Mouse (Mus musculus) thymus, postnatal 36 days (tissue): ENCODE results near the gene Efhd1.

Experiments used
- DNase-seq, 2 experiments: peaks; one replicate each; pipeline ENCODE4 v3.0.0; 2022; ENCODE audit warnings: mixed read lengths in 2 of 2

The Efhd1 gene

DNA sequence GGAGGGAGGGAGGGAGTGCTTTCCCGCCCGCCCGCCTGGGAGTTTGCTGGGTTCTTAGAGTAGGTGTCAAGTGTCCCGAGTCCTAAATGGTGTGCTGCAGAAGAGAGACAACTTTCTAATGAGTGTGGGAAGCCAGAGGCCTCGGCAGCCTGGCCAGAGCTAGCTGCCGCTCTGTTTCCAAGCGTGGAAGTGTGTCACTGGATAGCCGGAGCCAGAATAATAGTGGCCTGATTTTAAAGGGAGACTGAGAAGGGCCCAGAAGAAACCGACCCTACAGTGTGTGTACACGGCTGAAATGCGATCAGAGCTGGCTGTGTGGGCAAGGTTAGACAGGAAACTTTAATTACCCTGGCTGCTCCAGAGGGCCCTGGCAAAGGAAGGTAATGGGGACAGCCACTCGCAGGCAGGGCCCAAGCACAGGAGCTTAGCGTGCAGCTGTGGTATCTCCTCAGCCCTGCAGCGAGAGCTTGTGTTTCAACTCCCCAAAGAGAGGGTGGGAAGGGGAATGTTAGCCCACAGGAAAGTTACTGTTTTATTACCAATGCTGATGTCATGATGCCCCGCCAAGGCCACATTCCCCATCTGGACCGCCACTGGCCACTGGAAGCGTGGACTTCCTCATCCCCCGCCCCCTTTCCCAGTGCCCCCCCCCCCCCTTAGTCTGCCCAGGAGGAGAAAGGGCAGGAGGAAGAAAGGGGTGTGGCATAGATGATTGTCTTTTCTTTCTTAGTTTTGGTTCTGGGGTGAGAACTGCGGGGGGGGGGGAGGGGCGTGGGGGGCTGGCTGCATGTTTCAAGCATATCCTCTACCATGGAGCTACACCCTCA lies 6.7 kb downstream of the Efhd1 start:
- DNase-seq, result no peak

DNA sequence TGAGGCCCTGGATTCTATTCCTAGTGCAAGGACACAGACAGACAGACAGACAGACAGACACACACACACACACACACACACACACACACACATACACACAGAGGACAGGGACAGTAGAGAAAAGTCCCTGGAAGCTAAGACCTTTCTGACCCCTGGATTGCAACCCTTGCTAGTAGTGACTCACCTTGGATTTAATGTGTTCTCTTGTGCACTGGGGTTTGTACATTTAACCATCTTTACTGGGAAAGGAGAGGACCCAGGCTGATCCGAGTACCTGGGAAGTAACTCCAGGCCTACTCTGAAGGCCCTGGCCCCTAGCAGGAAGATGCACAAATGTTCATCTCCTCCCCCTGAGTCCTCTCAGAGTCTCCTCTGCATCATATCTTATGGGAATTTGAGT lies 7.4 kb downstream of the Efhd1 start:
- DNase-seq, result no peak

DNA sequence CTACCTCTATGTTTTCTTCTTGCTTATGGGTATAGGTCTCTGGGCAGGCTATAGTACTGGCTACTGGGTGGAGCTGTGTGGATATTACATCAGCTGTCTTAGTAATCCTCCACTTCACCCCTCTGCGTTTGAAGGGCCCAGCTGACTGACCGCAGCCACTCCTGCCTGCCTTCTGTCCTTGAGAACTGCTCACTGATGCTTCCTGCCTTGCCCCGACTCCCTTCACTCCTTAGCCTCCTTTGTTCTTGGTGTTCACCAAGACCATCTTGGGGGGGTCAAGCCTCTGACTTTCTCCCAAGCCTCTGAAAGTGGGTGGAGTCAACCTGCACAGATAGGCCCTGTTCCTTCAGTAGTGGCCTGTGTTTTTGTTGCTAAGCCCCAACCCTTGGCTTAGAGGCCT lies 8.3 kb downstream of the Efhd1 start:
- DNase-seq, result no peak

DNA sequence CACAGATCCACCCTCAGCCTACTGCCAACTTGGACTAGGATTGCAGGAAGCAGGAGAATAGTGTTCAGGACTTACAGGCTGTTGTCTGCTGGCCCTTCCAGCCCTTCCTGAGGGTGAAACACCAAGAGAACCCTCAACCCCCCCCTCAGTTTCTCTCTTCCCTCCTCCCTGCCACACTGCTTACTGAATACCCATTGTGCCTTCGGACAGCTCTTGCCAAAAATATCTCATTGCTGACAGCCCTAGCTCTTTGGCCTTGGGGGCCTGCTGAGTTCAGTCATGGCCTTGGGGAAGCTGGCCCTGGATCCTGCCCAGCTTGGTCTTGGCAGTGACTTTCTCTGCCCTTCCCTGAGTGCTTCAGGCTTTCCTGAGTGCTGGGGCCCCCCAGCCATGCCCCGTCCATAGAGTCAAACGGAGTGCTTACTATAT lies 9.4 kb downstream of the Efhd1 start:
- no peak for DNase-seq

DNA sequence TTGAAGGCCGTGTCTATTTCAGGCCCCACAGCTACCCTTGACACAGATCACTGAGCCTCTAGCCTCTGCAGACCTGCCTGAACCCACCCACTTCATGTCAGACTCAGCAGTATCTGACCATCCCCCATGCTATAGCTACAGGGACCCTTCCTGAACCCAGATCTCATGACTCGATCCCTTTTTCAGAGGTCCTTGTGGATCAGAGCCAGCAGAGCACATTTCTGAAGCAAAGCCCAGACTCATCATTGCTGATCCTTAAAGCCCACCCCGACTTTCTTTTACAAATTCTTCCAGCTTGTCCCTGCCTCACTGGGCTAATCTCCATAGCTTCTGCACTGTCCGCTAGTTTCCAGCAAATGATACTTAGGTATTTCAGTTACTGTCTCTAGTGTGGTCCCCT lies 10.0 kb downstream of the Efhd1 start:
- no peak for DNase-seq

DNA sequence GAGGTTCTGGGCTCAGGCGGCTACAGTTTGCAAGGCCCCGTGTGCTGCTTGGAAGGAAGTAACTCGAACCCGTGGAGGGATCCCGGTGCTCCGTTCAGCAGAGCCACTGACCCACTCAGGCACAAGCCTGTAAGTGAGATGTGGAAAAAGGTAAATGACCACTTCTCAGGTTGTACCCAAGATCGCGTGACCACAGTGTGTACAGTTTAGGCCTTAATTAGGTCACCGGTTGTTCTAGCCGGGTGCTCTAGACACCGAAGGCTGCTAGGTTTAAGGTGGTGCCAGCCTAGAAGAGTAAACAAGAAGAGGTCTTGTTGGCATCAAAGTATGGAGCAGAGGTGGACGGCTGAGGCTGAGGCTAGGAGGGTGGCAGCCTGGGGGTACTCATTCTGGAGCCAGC lies 11.0 kb downstream of the Efhd1 start:
- no peak for DNase-seq

DNA sequence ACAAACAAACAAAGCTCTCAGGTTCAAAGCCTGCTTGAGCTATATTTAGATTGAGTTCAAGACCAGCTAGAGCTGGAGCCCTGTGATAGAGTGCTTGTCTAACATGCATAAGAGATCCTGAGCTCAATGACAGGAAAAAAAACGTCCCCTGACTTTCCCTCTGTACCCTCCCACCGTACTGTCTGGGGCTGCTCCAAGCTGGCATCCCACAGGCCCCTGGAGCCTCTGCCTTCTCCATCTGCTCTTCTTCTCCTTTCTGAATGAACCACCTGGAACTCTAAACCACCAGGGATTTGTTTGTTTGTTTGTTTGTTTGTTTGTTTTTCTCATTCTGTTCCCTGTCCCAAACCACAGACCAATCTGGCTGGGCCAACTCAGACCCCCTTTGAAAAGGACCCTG lies 11.9 kb downstream of the Efhd1 start:
- no peak for DNase-seq

DNA sequence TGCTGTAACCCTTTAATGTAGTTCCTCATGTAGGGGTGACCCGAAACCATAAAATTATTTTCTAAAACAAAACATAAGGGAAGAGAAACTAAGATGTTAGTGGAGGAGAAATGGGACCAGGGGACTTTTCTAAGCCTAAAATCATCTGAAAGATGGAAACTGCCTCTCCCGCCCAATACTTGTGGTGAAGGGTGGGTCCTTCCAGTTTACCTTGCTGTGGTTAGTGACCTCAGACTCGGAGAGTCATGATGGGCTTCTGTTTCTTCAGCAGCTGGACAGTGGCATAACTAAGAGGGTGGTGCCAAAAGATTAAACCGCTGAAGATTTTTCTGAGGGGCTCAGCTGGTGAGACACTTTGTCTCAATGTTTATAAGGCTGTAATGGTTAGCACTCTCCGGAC lies 16.1 kb downstream of the Efhd1 start:
- DNase-seq, result no peak

DNA sequence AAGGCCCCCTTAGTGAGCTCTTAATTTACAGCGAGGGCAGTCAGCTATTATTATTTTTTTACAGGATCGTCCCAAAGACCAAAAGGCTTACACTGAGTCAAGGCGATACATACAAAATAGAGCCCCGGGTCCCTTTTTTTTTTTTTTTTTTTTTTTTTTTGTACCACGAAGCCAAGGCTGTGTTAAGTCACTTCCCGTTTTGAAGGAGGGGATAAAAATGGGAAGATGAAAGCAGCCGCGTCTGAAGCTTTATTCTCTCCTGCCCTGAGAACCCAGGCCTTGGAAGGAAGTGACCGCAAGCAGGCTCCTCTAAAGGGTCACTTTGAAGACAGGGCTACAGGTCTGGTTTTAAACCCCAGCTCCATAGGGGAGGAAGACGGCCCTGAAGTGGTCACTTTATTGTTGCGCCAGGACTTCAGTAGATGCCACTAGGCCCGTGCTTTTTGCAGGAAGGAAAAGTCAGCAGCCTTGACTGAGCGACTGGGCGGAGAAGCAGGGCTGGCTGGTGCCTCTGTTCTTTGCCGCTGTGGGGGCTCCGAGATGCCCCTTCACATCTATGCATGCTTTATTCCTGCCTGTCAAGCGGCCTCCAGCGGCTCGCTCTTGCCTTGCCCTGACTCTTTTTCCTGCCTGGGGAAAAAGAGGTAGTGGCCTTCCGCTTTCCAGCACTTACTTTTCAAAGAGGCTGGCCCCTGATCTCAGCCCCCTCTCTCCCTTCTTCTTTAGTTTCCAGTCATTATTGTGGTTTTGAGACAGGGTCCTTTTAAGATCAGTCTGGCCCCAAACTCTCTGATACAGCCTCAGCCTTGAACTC lies 17.6 kb downstream of the Efhd1 start:
- no peak for DNase-seq

DNA sequence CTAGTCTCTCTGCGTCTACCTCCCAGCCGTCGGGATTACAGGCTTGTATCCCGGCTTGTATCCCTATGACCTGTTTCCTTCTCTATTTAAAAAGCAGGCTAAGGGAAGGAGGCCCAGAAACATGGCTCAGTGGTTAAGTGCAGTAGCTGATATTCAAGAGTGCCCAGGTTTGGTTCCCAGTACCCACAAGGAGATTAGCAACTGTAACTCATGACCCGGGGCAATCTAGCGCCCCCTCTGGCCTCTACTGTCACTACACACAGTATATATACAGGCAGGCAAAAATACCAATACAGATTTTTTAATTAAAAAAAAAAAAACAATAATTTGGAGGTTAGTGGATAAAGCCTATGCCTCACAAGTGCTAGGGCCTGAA lies 18.2 kb downstream of the Efhd1 start:
- DNase-seq, result no peak

DNA sequence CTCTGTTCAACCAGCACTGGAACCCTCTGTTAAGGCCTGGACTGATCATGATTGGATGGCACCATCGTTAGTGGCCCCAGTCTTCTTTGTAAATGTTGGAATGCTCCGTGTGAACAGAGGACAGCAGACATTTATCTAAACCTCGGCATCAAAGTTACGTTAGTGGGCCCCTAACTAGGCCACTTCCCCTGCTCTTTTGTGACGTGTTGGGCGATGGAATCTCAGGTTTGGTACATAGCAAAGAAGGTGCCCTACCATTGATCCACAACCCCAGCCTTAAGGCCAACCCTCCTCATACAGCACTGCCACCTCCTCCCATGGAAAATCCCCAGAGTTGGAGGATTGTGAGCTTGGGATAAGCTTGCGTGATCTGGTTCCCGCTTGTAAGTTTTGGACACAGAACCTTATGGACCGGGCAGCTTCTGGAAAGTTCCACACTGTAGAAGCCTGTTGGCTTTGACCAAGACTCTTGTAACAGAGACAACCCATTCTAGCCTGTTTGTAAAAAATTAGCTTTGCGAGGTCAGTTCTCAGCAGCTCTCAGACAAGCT lies 19.3 kb downstream of the Efhd1 start:
- no peak for DNase-seq

DNA sequence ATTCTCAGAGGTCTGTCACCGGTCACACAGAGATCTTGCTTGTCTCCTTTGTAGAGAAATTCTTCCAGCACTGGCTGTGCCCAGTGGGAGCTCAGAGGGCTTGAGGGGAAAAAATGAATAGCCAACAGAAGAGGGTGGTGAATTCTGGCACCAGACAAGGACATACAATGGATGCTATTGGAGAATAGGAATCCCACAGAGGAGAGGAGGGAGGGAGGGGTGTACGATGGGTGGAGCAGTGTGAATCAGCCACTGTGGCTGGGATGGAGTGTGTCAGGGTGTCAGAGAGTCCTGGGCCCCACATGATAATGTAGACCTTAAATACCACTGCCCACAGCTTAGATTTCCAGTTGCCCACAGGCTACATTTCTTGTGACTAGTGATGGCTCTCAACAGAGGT lies 22.9 kb downstream of the Efhd1 start:
- DNase-seq, result no peak

DNA sequence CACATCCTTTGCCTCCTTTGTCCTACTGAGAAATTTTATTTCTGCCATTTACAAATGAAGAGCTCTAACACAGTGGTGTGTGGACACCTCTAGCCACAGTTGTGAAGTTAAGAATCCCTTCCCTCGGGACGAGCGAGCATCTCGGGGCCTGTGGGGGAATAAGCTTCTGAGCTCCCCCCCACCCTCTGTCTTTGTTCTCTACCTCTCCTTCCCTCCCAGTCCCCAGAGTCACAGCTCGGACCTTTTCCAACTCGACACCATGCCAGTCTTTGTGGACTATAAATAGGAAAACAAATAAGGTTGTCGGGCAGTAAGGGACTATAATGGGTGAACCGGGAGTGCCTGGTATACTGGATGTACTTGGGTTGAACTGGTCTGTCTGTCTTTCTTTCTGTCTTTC lies 27.3 kb downstream of the Efhd1 start:
- no peak for DNase-seq

DNA sequence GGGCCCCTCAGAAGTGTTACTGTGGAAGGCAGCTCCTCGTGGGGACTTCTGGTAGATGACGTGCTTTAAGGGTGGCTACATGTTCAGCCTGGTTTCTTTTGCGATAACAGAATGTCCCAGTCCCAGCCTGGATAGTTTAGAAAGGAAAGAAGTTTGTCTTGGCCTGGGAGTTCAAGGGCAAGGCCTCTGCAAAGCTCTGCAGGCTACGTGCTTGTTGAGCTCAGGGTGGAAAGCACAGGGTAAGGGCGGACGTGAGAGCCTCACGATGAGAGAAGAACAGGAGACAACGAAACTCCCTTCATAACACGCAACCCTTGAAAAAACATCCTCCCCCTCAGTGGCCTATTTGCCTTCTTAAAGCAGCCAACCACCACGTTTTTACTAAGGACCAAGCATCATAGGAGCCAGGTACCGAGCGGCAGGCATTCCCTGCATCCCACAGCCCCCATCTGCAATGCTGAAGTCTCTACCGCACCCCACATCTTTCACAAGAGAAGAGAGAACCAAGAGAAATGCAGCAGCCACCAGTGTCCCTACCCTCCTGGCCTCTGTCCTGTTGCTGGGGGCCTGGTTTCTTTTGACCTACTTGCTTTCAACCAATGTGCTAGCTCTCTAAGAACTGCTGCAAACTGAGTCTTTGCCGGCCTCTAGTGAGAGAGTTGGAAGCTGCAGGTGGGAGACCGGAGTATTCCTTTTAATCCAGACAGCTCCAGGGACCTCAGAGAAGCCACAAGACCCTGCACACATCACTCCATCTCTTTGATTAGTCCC lies 28.4 kb downstream of the Efhd1 start:
- DNase-seq, result no peak

DNA sequence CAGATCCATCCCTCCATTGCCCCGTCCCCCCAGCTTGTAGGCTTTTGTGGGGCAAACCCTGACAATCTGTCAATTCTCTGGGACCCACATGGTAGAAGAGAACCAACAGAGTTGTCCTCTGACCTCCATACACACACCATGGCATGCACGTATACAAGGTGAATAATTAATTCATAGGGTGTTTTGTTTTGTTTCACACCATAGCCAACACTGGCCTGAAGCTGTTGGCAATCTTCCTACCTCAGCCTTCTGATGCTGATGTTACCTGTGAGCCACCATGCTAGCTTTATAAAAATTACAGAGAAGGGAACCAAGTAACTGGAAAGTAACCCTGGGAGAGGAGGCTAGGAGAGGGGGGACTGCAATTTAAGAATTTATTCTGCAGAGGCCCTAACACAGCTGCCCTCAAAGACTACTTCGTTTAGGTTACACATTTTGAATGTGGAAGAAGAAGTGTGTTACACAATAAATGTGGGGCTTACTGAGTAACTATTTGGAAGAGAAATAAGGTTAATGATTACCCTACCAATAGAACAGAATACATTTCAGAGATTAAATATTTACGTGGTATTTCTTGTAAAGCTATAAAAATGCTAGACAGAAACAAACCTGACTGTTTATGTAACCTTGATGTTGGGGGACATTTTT lies 30.0 kb downstream of the Efhd1 start:
- DNase-seq, result no peak

DNA sequence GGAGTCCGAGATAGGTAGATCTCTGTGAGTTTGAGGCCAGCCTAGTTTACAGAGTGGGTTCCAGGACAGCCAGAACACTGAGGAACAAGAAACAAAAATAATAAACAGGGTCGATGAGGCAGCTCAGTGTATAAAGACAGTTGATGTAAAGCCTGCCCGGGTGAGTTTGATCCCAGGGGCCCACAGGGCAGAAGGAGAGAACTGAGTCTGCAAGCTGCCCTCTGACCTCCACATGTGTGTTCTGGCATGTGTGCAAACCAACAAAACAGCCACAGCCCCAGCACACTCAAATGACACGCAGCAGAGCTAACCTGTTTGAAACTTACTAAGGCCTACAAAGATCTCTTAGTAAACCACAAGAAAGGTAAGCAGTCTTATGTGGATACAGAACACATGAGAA lies 30.8 kb downstream of the Efhd1 start:
- no peak for DNase-seq

DNA sequence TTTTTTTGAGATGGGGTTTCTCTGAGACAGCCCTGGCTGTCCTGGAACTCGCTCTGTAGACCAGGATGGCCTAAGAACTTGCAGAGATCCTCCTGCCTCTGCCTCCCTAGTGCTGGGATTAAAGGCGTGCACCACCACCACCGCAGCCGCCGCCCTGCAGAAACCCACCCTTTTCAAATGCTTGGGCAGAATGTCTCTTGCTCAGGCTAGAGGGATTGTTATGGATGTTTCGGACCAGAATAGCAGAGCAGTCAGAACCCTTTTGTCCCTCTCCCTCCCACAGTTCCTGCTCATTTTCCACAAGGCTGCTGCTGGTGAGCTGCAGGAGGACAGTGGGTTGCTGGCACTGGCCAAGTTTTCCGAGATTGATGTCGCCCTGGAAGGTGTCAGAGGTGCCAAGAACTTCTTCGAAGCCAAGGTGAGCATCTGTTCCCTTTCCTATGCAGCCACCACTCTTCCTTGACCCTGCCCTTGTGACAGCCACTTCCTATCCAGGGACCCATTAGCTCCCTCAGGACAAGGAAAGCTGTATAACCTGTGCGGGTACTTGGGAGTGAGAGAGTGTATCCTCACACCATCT lies 33.3 kb downstream of the Efhd1 start:
- DNase-seq, result no peak

DNA sequence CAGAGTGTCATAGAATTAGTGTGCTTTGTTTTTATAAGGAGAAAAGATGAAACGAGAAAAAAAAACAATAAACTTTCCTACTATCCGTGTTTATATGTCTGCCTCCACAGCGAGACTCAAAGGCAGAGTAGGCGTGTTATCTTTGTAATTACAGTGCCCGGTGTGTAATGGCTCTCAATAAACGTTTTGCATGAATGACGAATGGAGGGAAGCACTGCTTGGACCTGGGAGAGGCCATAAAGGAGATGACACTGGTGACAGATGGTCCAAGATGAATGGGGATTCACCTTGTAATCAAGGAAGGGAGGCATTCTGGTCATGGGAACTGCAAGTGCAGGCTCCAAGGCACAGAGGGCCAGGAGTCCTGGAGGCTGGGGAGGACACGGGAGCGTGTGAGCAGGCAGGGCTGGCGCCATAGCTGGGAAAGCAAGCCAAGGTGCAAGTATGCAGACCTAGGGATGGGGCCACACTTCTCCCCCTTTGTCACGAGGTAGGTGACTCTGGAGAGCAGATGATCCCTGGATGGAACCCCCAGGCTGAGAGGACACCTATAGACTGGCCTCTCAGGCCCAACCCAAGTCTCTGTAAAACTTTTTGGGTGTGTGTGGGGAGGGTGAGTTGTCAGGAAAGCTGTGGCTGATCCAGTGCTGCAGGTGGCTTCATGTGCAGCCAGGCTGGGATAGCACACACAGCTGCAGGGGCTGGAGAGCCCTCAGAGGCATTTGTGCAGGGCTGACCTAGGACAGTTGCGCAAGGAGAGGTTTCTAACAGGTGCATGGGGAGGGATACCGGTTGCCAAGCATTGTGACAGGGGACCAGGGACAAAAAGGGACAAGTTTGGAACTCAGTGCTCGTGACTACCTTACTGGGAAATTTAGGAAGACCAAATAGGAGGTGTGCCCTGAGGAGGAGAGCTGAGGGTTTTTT lies 36.5 kb downstream of the Efhd1 start:
- DNase-seq, result no peak

DNA sequence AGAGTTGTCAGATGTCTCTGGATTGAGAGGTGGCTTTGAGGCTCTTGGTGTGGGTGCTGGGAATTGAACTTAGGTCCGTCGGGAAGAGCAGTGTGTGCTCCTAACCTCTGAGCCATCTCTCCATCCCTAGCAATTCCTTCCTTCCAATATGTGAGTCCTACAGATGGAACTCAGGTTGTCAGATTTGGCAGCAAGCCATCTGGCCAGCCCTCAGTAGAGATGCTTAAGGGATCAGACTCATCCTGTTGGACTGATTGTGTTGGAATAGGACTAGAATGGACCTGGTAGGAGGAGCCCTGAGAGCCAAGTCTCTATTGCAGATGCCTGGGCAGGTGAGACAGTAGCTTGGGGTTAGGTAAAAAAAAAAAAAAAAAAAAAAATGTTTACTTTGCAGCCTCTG lies 37.8 kb downstream of the Efhd1 start:
- DNase-seq, result no peak

DNA sequence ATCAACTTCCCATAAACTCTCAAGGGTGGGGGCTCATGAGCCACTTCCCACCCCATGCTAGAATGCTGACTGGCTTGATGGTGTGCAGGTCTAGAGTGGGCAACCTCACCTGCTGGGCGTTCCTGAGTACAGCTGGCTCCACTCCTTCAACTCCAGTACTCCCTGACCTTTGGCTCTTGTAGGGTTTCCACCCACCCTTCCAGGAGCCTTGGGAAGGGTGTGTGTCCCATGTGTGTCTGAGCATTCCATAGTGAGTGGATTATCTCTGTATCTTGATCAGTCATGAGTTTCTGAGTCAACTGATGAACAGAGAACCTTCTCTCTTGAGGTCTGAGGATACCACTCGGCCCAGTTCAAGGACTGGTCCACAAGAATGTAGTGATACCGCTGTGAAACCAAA lies 44.8 kb downstream of the Efhd1 start:
- no peak for DNase-seq

DNA sequence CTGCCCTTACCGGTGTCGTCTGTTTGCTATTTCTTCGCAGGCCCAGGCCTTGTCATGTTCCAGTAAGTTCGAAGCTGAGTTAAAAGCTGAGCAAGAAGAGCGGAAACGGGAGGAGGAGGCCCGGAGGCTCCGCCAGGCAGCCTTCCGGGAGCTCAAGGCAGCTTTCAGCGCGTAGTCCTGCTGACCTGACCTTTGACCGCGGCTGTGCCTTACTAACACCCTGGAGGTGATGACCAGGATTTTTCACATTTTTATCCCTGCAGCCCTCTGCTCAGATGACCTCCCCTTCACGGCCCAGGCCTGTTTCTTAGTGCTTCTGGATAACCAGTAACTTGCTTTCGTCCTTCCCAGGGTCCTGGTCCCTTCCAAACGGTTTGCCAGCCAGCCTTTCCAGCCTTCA lies 45.5 kb downstream of the Efhd1 start:
- no peak for DNase-seq
